Mouse (Mus musculus): ENCODE results near the gene Taf8. TPM values are rescaled to one million over a fixed set of nuclear protein-coding genes. Genes with fewer than 3 reads are reported as not detected.

The Taf8 gene
- total and polyA plus RNA-seq, 2 experiments from 2014 or later = 11.5 to 26.4 TPM

DNA sequence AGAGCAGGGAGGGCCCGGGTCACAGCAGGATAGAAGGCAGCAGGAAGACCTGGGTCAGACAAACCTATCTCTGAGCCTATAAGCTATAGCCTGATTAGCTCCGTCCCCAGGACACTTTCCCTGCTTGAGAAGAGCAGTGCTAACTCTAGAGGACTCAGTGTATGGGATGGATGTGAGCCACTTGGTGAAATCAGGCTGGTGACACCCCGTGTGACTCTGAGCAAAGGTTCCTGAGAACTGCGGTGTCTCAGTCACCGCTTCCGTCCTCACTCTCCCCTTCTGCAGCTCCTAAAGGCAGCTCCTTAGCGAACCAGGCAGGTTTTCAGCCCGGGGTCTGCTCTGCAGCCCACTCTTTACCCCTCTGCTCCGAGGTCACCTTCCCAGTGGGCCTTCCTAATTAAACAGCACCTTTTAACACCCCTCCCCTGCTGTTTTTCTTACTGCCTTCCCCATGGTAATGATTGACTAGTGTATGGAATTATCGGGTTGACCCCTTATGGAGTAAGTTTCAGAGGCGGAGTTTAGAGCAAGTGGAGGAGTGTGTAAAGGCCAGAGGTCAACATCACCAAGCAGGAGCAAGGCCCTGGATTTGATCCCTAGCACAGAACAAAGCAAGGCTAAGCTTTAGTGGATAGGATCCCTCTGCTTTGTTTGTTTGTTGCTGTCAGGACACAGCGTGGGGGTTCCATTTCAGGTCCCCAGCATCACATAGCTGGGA is 37.7 kb downstream of the Taf8 start:
- TF ChIP-seq EP300 (IDR thresholded peaks at IDR 0.05; ENCODE audit: low read depth) = no peak
- no peak for TF ChIP-seq CTCF (IDR thresholded peaks at IDR 0.05; ENCODE audit: low read depth)
- Histone ChIP-seq H3K4me2 (ENCODE audit: low read depth, low read length) (no peak overlapping the region), H3K27me3 (ENCODE audit: control insufficient read depth, insufficient read depth, low read length) (peaks cover 5% of the 10 kb centered on the region; the same call in 1 of the 2 replicates), H3K36me3 (replicated peaks; ENCODE audit: control insufficient read depth, insufficient read depth, low read length) (no peaks in the 10 kb centered on the region; the same call in 1 of the 2 replicates), H3K4me1 (ENCODE audit: control insufficient read depth, insufficient read depth) (peaks cover 16% of the 10 kb centered on the region), H3K27ac (ENCODE audit: low read depth) (no peak overlapping the region), H3K4me3 (ENCODE audit: low read depth, low read length) (no peak overlapping the region), H3K9me3 (replicated peaks; ENCODE audit: control insufficient read depth, low read length) (no peaks in the 10 kb centered on the region), H3K9ac (replicated peaks; ENCODE audit: low read depth, low read length) (no peak overlapping the region)
- DNase-seq (ENCODE audit: low spot score) (no peak), ATAC-seq (ENCODE audit: insufficient read depth, low read depth) (no peak)
- 64% methylated on average over 12 of the region's 12 CpGs for WGBS

DNA sequence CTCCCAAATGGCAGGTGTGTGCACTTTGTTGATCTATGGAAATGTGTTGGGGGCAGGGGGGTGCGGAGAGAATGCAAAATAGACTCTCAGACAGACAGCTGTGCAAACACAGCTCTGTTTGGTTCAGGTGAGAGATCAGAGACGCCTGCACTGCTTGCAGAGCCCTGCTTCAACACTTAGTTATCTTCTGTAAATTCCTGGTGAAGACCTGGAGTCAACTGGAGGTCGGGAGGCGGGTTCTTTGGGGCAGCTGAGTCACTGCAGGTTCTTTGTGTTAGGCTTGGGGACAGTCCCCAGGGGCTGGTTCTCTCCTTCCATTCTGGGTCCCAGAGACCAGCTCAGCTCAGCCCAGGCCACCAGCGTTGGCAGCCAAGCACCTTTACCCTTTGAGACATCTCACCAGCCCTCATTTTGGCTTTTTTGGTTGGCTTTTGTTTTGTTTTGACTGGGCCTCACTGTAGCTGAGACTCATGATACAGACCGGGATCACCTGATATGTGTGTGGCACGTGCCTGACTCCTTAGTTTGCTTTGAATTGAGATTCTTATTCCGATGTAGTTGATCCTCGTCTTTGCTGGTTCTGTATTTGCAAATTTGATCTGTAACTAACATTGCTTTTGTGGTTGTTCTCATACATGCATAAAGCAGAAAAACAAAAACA is 39.2 kb downstream of the Taf8 start:
- ATAC-seq (ENCODE audit: insufficient read depth, low read depth) = 0 out of 2 replicates have a peak, but pooled peaks have one; percentile 7
- no peak for TF ChIP-seq EP300 (IDR thresholded peaks at IDR 0.05; ENCODE audit: low read depth)
- TF ChIP-seq CTCF (IDR thresholded peaks at IDR 0.05; ENCODE audit: low read depth) = no peak
- H3K9me3 ChIP-seq (replicated peaks; ENCODE audit: control insufficient read depth, low read length) = no peaks in the 10 kb centered on the region
- no peak overlapping the region for H3K4me2 ChIP-seq (ENCODE audit: low read depth, low read length)
- H3K36me3 ChIP-seq (replicated peaks; ENCODE audit: control insufficient read depth, insufficient read depth, low read length) = no peaks in the 10 kb centered on the region; the same call in 1 of the 2 replicates
- H3K27me3 ChIP-seq (ENCODE audit: control insufficient read depth, insufficient read depth, low read length) = peaks cover 5% of the 10 kb centered on the region; the same call in 1 of the 2 replicates
- H3K27ac ChIP-seq (ENCODE audit: low read depth) = peak overlapping the region; percentile 40
- H3K9ac ChIP-seq (replicated peaks; ENCODE audit: low read depth, low read length) = no peak overlapping the region
- H3K4me3 ChIP-seq (ENCODE audit: low read depth, low read length) = no peak overlapping the region
- no peak for DNase-seq (ENCODE audit: low spot score)
- WGBS = 45% methylated on average over 9 of the region's 9 CpGs
- H3K4me1 ChIP-seq (ENCODE audit: control insufficient read depth, insufficient read depth) = peaks cover 18% of the 10 kb centered on the region

DNA sequence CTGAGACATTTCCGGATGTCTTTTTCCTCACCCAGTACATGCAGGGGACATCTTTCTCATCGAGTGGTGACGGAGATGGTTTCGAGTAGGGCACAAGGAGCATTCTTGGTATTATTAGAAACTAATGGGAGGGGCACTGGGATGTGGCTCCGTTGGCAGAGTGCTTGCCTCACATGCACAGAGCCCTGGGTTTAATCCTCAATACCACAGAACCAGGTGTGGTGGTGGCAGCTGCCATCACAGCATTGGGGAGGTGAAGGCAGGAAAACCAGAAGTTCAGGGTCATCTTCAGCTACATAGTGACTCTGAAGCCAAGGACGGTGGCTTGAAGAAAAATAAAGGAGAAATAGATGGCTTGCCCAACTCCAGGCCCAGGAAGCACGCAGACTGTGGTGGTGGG is 39.9 kb downstream of the Taf8 start:
- WGBS = 47% methylated on average over 7 of the region's 7 CpGs
- H3K4me2 ChIP-seq (ENCODE audit: low read depth, low read length) = no peak overlapping the region

DNA sequence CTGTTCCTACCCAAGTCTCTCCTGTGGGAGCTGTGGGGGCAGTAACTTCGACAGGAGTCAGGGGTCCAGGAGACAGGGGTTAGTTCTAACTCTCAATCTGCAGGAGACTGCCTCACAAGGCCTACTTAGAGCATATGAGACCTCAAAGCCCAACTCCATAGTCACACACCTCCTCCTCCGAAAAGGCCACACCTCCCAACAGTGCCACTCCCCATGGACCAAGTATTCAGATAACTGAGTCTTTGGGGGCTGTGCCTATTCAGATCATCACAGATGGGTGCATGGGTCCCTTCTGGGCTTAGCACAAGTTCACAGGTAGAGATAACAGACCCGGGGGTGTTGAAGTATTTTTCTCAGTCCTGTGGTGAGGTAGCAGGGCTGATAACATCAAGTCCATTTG is 40.4 kb downstream of the Taf8 start:
- Histone ChIP-seq H3K9me3 (replicated peaks; ENCODE audit: control insufficient read depth, low read length) (no peaks in the 10 kb centered on the region), H3K9ac (replicated peaks; ENCODE audit: low read depth, low read length) (no peak overlapping the region), H3K27me3 (ENCODE audit: control insufficient read depth, insufficient read depth, low read length) (no peaks in the 10 kb centered on the region), H3K4me1 (ENCODE audit: control insufficient read depth, insufficient read depth) (peaks cover 18% of the 10 kb centered on the region), H3K36me3 (replicated peaks; ENCODE audit: control insufficient read depth, insufficient read depth, low read length) (no peaks in the 10 kb centered on the region), H3K27ac (ENCODE audit: low read depth) (0 out of 2 replicates have a peak overlapping the region, but pooled peaks have one; percentile 16), H3K4me3 (ENCODE audit: low read depth, low read length) (no peak overlapping the region), H3K4me2 (ENCODE audit: low read depth, low read length) (no peak overlapping the region)
- TF ChIP-seq CTCF (IDR thresholded peaks at IDR 0.05; ENCODE audit: low read depth) (no peak), EP300 (IDR thresholded peaks at IDR 0.05; ENCODE audit: low read depth) (no peak)
- 43% methylated on average over 3 of the region's 3 CpGs for WGBS
- no peak for DNase-seq (ENCODE audit: low spot score)
- ATAC-seq (ENCODE audit: insufficient read depth, low read depth) = no peak

More for the DNA sequence above, 39.9 kb downstream of the Taf8 start:
- H3K9ac ChIP-seq (replicated peaks; ENCODE audit: low read depth, low read length) = no peak overlapping the region
- H3K9me3 ChIP-seq (replicated peaks; ENCODE audit: control insufficient read depth, low read length) = no peaks in the 10 kb centered on the region
- TF ChIP-seq EP300 (IDR thresholded peaks at IDR 0.05; ENCODE audit: low read depth) (no peak), CTCF (IDR thresholded peaks at IDR 0.05; ENCODE audit: low read depth) (no peak)
- peaks cover 3% of the 10 kb centered on the region; the same call in 1 of the 2 replicates for H3K27me3 ChIP-seq (ENCODE audit: control insufficient read depth, insufficient read depth, low read length)
- DNase-seq (ENCODE audit: low spot score) (no peak), ATAC-seq (ENCODE audit: insufficient read depth, low read depth) (peak; percentile 45; the same call in 1 of the 2 replicates)
- H3K36me3 ChIP-seq (replicated peaks; ENCODE audit: control insufficient read depth, insufficient read depth, low read length) = no peaks in the 10 kb centered on the region; the same call in 1 of the 2 replicates
- H3K27ac ChIP-seq (ENCODE audit: low read depth) = peak overlapping the region; percentile 40
- peaks cover 18% of the 10 kb centered on the region for H3K4me1 ChIP-seq (ENCODE audit: control insufficient read depth, insufficient read depth)
- H3K4me3 ChIP-seq (ENCODE audit: low read depth, low read length) = no peak overlapping the region

DNA sequence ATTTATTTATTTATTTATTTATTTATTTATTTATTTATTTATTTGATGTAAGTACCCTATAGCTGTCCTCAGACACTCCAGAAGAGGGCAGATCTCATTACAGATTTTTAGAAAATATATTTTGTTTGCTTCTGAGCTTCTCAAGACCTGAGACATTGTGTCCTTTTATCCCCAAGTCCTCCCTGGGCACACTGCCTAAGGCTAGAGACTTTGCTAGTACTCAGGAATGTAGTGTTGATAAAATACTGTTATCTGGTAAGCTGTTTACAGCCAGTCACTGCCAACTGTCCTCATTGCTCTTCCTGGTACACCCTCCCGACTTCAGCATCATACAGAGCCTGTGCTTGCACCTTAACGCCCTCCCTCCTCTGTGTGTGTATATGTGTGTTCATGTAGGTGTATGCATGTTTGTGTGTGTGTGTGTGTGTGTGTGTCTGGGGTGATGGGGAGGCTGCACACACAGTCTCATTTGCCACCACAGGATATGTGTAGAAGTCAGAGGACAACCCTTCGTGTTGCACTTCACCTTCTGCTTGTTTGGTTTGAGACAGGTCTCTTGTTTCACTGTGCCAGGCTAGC is 42.7 kb downstream of the Taf8 start:
- Histone ChIP-seq H3K27me3 (ENCODE audit: control insufficient read depth, insufficient read depth, low read length) (no peaks in the 10 kb centered on the region), H3K27ac (ENCODE audit: low read depth) (no peak overlapping the region), H3K4me2 (ENCODE audit: low read depth, low read length) (no peak overlapping the region), H3K36me3 (replicated peaks; ENCODE audit: control insufficient read depth, insufficient read depth, low read length) (no peaks in the 10 kb centered on the region), H3K4me3 (ENCODE audit: low read depth, low read length) (no peak overlapping the region), H3K9ac (replicated peaks; ENCODE audit: low read depth, low read length) (no peak overlapping the region), H3K9me3 (replicated peaks; ENCODE audit: control insufficient read depth, low read length) (no peaks in the 10 kb centered on the region), H3K4me1 (ENCODE audit: control insufficient read depth, insufficient read depth) (peaks cover 22% of the 10 kb centered on the region)
- ATAC-seq (ENCODE audit: insufficient read depth, low read depth) (no peak), DNase-seq (ENCODE audit: low spot score) (no peak)
- 35% methylated on average over 3 of the region's 3 CpGs for WGBS
- TF ChIP-seq CTCF (IDR thresholded peaks at IDR 0.05; ENCODE audit: low read depth) (no peak), EP300 (IDR thresholded peaks at IDR 0.05; ENCODE audit: low read depth) (no peak)

All from heart, postnatal 0 days (tissue).